Mouse (Mus musculus) intestine, postnatal 0 days (tissue): ENCODE data around the gene Olfr1444. TPM values are rescaled to one million over a fixed set of nuclear protein-coding genes. Genes with fewer than 3 reads are reported as not detected.

ENCODE experiments used
- ATAC-seq: fragments of 200-750 bp; cut with Nextera tagmentation; 2 replicates; pipeline ENCODE4 v1.8.0; 2017; ENCODE audit warnings: mild to moderate bottlenecking, moderate TSS enrichment, moderate library complexity
- H3K27ac ChIP-seq: fragments of 300-500 bp; sonication (generic); 2 replicates; pipeline ENCODE4 v1.5.1; 2014; ENCODE audit warnings: mild to moderate bottlenecking, low read depth, low read length, moderate library complexity
- H3K27me3 ChIP-seq: fragments of 300-500 bp; sonication (generic); replicated peaks from 2 replicates; pipeline ENCODE4 v1.6.1; 2014; ENCODE audit warnings: low read length, mixed read lengths; ENCODE audit not compliant: control insufficient read depth, insufficient read depth
- H3K36me3 ChIP-seq: fragments of 300-500 bp; sonication (generic); 2 replicates; pipeline ENCODE4 v1.6.1; 2014; ENCODE audit warnings: mild to moderate bottlenecking, moderate library complexity; ENCODE audit not compliant: control insufficient read depth, insufficient read depth
- H3K4me1 ChIP-seq: fragments of 300-500 bp; sonication (generic); replicated peaks from 2 replicates; pipeline ENCODE4 v1.6.1; 2014; ENCODE audit warnings: antibody characterized with exemption, low read length, mixed read lengths; ENCODE audit not compliant: control insufficient read depth, insufficient read depth
- H3K4me2 ChIP-seq: fragments of 300-500 bp; sonication (generic); replicated peaks from 2 replicates; pipeline ENCODE4 v1.6.1; 2014; ENCODE audit warnings: low read depth, mild to moderate bottlenecking, moderate library complexity
- H3K4me3 ChIP-seq: fragments of 300-500 bp; sonication (generic); 2 replicates; pipeline ENCODE4 v1.5.1; 2014; ENCODE audit warnings: low read depth, low read length
- H3K9ac ChIP-seq: fragments of 300-500 bp; sonication (generic); 2 replicates; pipeline ENCODE4 v1.6.1; 2014; ENCODE audit warnings: mild to moderate bottlenecking, low read depth, low read length
- H3K9me3 ChIP-seq: fragments of 300-500 bp; sonication (generic); 2 replicates; pipeline ENCODE4 v1.6.1; 2016; ENCODE audit warnings: mixed run types; ENCODE audit not compliant: control insufficient read depth
- CTCF ChIP-seq: sonication (generic); IDR thresholded peaks from 2 replicates; pipeline ENCODE4 v1.5.1; 2016; ENCODE audit warnings: low read depth, mild to moderate bottlenecking, control low read depth, antibody characterized with exemption, moderate library complexity
- WGBS: fragments of 180-500 bp; shearing (Covaris S2); extraction: QIAGEN DNeasy Blood & Tissue Kit; methylation state at CpG from one replicate; pipeline ENCODE4 v1.1.7; 2014; 5-methylcytosine and 5-hydroxymethylcytosine counted together
- polyA plus RNA-seq: library from polyadenylated mRNA; unstranded; fragments of >200 nt; fragmentation: Nextera tagmentation; extraction: Ambion mirVana; gene quantifications from 2 replicates; pipeline ENCODE4 v1.2.1, GENCODE M21; 2015

The Olfr1444 gene
- polyA plus RNA-seq, 1 experiment from 2014 or later = not detected

DNA sequence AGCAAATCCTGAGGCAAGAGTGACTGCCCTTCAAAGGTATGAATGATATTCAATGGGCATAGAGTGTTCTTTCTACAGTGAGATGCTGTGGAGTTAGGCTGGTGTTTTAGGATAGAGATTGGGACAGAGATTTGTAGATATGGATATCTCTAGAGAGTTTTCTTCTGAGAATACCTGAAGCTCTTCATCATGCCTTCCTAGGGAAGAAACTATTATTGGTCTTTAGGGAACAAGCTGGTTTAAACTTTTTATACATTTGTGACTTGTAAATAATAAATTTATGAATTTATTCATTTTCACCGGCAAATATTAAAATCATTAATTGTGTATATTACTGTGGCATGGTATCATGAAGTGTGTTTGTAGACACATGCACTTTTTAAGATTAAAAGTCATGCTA is 46.6 kb downstream of the Olfr1444 start, which contains the start of gene Olfr1447:
Gene Olfr1447, minus strand, starts transcription at position 101 of the 400 bp plus-strand sequence.
- Histone ChIP-seq H3K4me1 (no peaks in the 10 kb centered on the region), H3K9me3 (no peaks in the 10 kb centered on the region), H3K4me2 (no peak within 1 kb of the TSS), H3K4me3 (no peak within 1 kb of the TSS), H3K27ac (no peak within 1 kb of the TSS), H3K27me3 (no peaks in the 10 kb centered on the region), H3K9ac (no peak within 1 kb of the TSS), H3K36me3 (no peaks in the 10 kb centered on the region)
- ATAC-seq = no peak
- 92% methylated on average over 1 of the region's 1 CpGs for WGBS
- no peak for TF ChIP-seq CTCF

Other genes with a start within 250 kb of the Olfr1444 start
- gene Glyat, start 224.0 kb upstream of the Olfr1444 start, polyA plus RNA-seq = 2.8 and 3.5 TPM in 2 replicates
- not detected in 2 replicates for gene Olfr1442, start 186.8 kb upstream of the Olfr1444 start, polyA plus RNA-seq
- not detected in 2 replicates for gene Olfr1443, start 179.2 kb upstream of the Olfr1444 start, polyA plus RNA-seq
- gene Keg1, start 161.5 kb upstream of the Olfr1444 start, polyA plus RNA-seq = 0.55 and 0.59 TPM in 2 replicates
- gene Cntf, start 91.7 kb upstream of the Olfr1444 start, polyA plus RNA-seq = 0.93 and 1.1 TPM in 2 replicates
- 13.6 and 15.1 TPM in 2 replicates for gene Zfp91, start 61.2 kb upstream of the Olfr1444 start, polyA plus RNA-seq
- 1.7 and 1.9 TPM in 2 replicates for gene Lpxn, start 61.1 kb upstream of the Olfr1444 start, polyA plus RNA-seq
- not detected in 2 replicates for gene Gm5244, start 10.6 kb upstream of the Olfr1444 start, polyA plus RNA-seq
- gene Olfr1445, start 26.6 kb downstream of the Olfr1444 start, polyA plus RNA-seq = not detected in 2 replicates
- gene Olfr1446, start 36.2 kb downstream of the Olfr1444 start, polyA plus RNA-seq = not detected in 2 replicates
- gene Olfr1447, start 46.5 kb downstream of the Olfr1444 start, polyA plus RNA-seq = not detected in 2 replicates
- gene Olfr1448, start 67.1 kb downstream of the Olfr1444 start, polyA plus RNA-seq = not detected in 2 replicates
- gene Olfr1449, start 73.6 kb downstream of the Olfr1444 start, polyA plus RNA-seq = not detected in 2 replicates
- not detected in 2 replicates for gene Olfr1450, start 93.0 kb downstream of the Olfr1444 start, polyA plus RNA-seq
- gene Olfr1451, start 137.7 kb downstream of the Olfr1444 start, polyA plus RNA-seq = not detected in 2 replicates
- gene Olfr1453, start 171.0 kb downstream of the Olfr1444 start, polyA plus RNA-seq = not detected in 2 replicates
- gene Olfr1454, start 203.3 kb downstream of the Olfr1444 start, polyA plus RNA-seq = not detected in 2 replicates
- not detected in 2 replicates for gene Olfr1457, start 240.6 kb downstream of the Olfr1444 start, polyA plus RNA-seq
- not detected in 2 replicates for gene Olfr1458, start 249.5 kb downstream of the Olfr1444 start, polyA plus RNA-seq